28 mouse cellular contexts compared by ENCODE assay signal in genomic region chr9:118698191-118698590, GRCm38 (mm10).
DNase-seq lines count a peak whose midpoint lies in the region; ATAC-seq and TF ChIP-seq lines count a peak whose summit lies in the region.
"Had no signal": no experiment of that assay in that cellular context is flagged by ENCODE, and none has a peak within 500 bp of the region (broad histone marks: within the 10 kb centered on the region; RNA-seq: fewer than 3 reads in every experiment).

No protein-coding gene starts in this region.

- no peak for TF ChIP-seq CTCF in hindbrain, postnatal 0 days (IDR thresholded peaks at IDR 0.05; ENCODE audit: low read depth)

- H3K27ac ChIP-seq in lung, embryonic 16.5 days (ENCODE audit: low read length), result peak overlapping the region; percentile 90
- no peak overlapping the region for H3K27ac ChIP-seq in hindbrain, postnatal 0 days
- H3K27ac ChIP-seq: forebrain, embryonic 13.5 days; heart, embryonic 13.5 days; hindbrain, embryonic 14.5 days; layer of hippocampus, adult 2 months; left cerebral cortex, adult 2 months; limb, embryonic 12.5 days; liver, embryonic 15.5 days; macrophage had no signal

- DNase-seq in lung, postnatal 25 days (ENCODE audit: low spot score), result no peak
- DNase-seq in adrenal gland, postnatal 25 days, result peak; percentile 41
- DNase-seq in lung, postnatal 10 days, result peak; percentile 43
- DNase-seq in hindbrain, postnatal 0 days (ENCODE audit: low spot score), result no peak
- DNase-seq in Muller cell, postnatal 12 days (ENCODE audit: inconsistent ontology term), result no peak
- DNase-seq: B cell, adult 2 months; cerebellum, adult 11 months; cerebellum, adult 9-10 months; cerebellum, postnatal 36 days; gastrocnemius, postnatal 10 days; heart, postnatal 10 days; kidney, adult 11 months; kidney, postnatal 25 days; midbrain, embryonic 14.5 days; right cerebral cortex, postnatal 25 days; thymus, postnatal 36 days had no signal

- no peak overlapping the region for H3K4me2 ChIP-seq in lung, embryonic 16.5 days (ENCODE audit: low read depth, low read length)
- no peak overlapping the region for H3K4me2 ChIP-seq in hindbrain, postnatal 0 days (ENCODE audit: low read depth, low read length)
- H3K4me2 ChIP-seq: forebrain, embryonic 13.5 days; heart, embryonic 13.5 days; hindbrain, embryonic 14.5 days; kidney, embryonic 15.5 days; limb, embryonic 12.5 days; liver, embryonic 15.5 days had no signal

- H3K9ac ChIP-seq in lung, embryonic 16.5 days (ENCODE audit: low read length), result no peak overlapping the region
- H3K9ac ChIP-seq in hindbrain, postnatal 0 days (replicated peaks; ENCODE audit: low read length), result no peak overlapping the region
- H3K9ac ChIP-seq: forebrain, embryonic 13.5 days; heart, embryonic 13.5 days; hindbrain, embryonic 14.5 days; kidney, embryonic 15.5 days; limb, embryonic 12.5 days; liver, embryonic 15.5 days had no signal

- H3K4me3 ChIP-seq in lung, embryonic 16.5 days (ENCODE audit: low read length), result no peak overlapping the region
- H3K4me3 ChIP-seq in hindbrain, postnatal 0 days (ENCODE audit: low read length), result no peak overlapping the region
- H3K4me3 ChIP-seq: forebrain, embryonic 13.5 days; heart, embryonic 13.5 days; kidney, embryonic 15.5 days; layer of hippocampus, adult 2 months; left cerebral cortex, adult 2 months; limb, embryonic 12.5 days; liver, embryonic 15.5 days had no signal

- no peaks in the 10 kb centered on the region for H3K27me3 ChIP-seq in lung, embryonic 16.5 days (ENCODE audit: control insufficient read depth, insufficient read depth, low read depth, low read length)
- H3K27me3 ChIP-seq in hindbrain, postnatal 0 days (ENCODE audit: insufficient read depth, low read length), result no peaks in the 10 kb centered on the region
- H3K27me3 ChIP-seq: forebrain, embryonic 13.5 days; heart, embryonic 13.5 days; kidney, embryonic 15.5 days; limb, embryonic 12.5 days; liver, embryonic 15.5 days had no signal

- 49% methylated on average over 8 of the region's 8 CpGs for WGBS in lung, embryonic 16.5 days
- 68% methylated on average over 8 of the region's 8 CpGs for WGBS in hindbrain, postnatal 0 days

- ATAC-seq in lung, embryonic 16.5 days (ENCODE audit: low read depth), result no peak
- ATAC-seq in hindbrain, postnatal 0 days, result no peak
- ATAC-seq: activated CD4-positive, CD25-positive, alpha-beta regulatory T cell, adult 4 months; forebrain, embryonic 13.5 days; inflammation-experienced regulatory T-cells, adult 6 months had no signal

- no peaks in the 10 kb centered on the region for H3K9me3 ChIP-seq in lung, embryonic 16.5 days (ENCODE audit: control insufficient read depth, low read length)
- H3K9me3 ChIP-seq in hindbrain, postnatal 0 days (ENCODE audit: low read length), result no peaks in the 10 kb centered on the region
- H3K9me3 ChIP-seq: forebrain, embryonic 13.5 days; heart, embryonic 13.5 days; kidney, embryonic 15.5 days; limb, embryonic 12.5 days; liver, embryonic 15.5 days had no signal

- no peaks in the 10 kb centered on the region for H3K36me3 ChIP-seq in lung, embryonic 16.5 days (ENCODE audit: control insufficient read depth, insufficient read depth, low read length)
- no peaks in the 10 kb centered on the region for H3K36me3 ChIP-seq in hindbrain, postnatal 0 days (ENCODE audit: insufficient read depth, low read length)
- H3K36me3 ChIP-seq: liver, embryonic 15.5 days had no signal

- H3K4me1 ChIP-seq in lung, embryonic 16.5 days (replicated peaks; ENCODE audit: control insufficient read depth, insufficient read depth, low read length), result peaks cover 36% of the 10 kb centered on the region
- H3K4me1 ChIP-seq in hindbrain, postnatal 0 days (ENCODE audit: insufficient read depth, low read length), result peaks cover 9% of the 10 kb centered on the region; the same call in 1 of the 2 replicates
- H3K4me1 ChIP-seq: forebrain, embryonic 13.5 days had no signal

Comparison
In these comparisons a context has a peak if more than half of its experiments do, and no peak if none do; other contexts are left out.
1. DNase-seq: peak in adrenal gland, postnatal 25 days (single experiment) and lung, postnatal 10 days (single experiment); none in lung, postnatal 25 days (single experiment), hindbrain, postnatal 0 days (single experiment) and Muller cell, postnatal 12 days (single experiment).